Mouse (Mus musculus): ENCODE results near the gene Cacna1c.

GRCm38 (mm10) chr6:119219237-119219870 is 23.1 kb upstream of the Cacna1c start:
- TF ChIP-seq CTCF (IDR thresholded peaks at IDR 0.05; ENCODE audit: borderline replicate concordance, extremely low read depth, insufficient read depth, insufficient read length) = no peak
- TF ChIP-seq POLR2A (IDR thresholded peaks at IDR 0.05; ENCODE audit: borderline replicate concordance, extremely low read depth, insufficient read depth, insufficient read length, poor library complexity, severe bottlenecking) = no peak
